Mouse (Mus musculus): ENCODE measurements around the gene Tex14. TPM values are rescaled to one million over a fixed set of nuclear protein-coding genes. Genes with fewer than 3 reads are reported as not detected.

Gene Tex14
- polyA plus RNA-seq, 1 experiment from 2014 or later, result not detected

DNA sequence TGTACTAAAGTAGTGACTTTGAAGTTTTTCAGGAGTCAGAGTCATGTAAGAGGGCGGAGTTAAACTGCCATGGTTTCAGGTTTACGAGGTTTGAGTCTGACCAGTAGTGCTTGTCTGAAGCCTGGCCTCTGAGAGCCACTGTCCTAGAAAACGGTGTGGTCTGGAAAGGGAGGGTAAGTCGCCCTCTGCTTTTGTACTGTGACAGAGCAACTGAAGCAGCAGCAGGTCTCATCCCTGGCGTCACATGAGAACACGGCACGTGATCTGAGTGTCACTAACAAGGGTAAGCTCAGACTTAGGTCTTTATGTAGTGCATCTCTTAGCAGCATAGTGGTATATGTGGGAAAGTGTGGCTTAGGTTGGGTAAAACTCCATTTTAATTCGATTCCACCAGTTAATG lies 137.4 kb downstream of the Tex14 start:
- Histone ChIP-seq H3K9ac (replicated peaks; ENCODE audit: low read depth, low read length) (no peak overlapping the region), H3K36me3 (ENCODE audit: control insufficient read depth, insufficient read depth, low read length) (no peaks in the 10 kb centered on the region), H3K9me3 (ENCODE audit: control insufficient read depth, low read depth, low read length) (no peaks in the 10 kb centered on the region), H3K27ac (ENCODE audit: low read length) (no peak overlapping the region), H3K4me1 (ENCODE audit: control insufficient read depth, insufficient read depth, low read length) (no peaks in the 10 kb centered on the region), H3K4me3 (ENCODE audit: low read depth, low read length) (no peak overlapping the region), H3K4me2 (replicated peaks; ENCODE audit: low read depth, low read length) (no peak overlapping the region), H3K27me3 (ENCODE audit: control insufficient read depth, insufficient read depth, low read length) (no peaks in the 10 kb centered on the region)
- 38% methylated on average over 8 of the region's 8 CpGs for WGBS
- no peak for ATAC-seq (ENCODE audit: insufficient number of reproducible peaks, insufficient read depth, low FRiP score, low read depth)

DNA sequence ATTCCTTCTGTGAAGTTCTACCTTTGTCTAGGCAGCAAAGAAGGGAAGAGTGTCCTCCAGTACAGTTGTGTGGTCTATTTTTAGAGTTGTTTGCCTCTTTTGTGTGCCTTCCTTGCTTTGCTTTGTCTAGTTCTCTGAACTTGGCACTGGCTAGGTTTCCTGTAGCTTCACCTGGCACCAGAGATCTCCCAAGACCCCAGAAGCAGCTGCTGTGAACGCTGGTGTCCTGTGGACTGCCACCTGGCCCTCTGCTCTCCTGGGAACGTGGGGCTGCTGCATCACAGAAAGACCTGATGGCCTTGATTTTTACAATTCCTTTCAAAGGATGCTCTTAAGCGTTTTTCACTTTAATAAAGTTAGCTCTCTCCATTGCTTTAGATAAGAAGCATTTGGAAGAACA lies 138.0 kb downstream of the Tex14 start:
- no peak overlapping the region for H3K4me2 ChIP-seq (replicated peaks; ENCODE audit: low read depth, low read length)
- 54% methylated on average over 3 of the region's 3 CpGs for WGBS
- ATAC-seq (ENCODE audit: insufficient number of reproducible peaks, insufficient read depth, low FRiP score, low read depth), result no peak

DNA sequence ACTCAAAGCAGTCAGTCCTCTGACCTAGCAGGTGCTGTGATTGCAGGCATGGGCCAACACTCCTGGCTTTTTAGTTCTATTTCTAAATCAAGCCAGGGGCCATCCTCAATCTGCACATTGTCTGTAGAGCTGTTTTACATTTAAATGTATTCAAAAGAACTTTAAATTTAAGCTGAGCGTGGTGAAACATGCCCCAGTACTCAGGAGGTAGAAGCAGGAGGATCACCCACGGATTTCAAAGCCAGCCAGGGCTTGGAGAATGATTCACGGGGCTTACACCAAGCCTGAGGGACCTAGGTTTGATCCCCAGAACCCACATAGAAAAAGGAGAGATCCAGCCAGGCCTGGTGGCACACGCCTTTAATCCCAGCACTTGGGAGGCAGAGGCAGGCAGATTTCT lies 148.5 kb downstream of the Tex14 start:
- no peak for ATAC-seq (ENCODE audit: insufficient number of reproducible peaks, insufficient read depth, low FRiP score, low read depth)
- H3K9ac ChIP-seq (replicated peaks; ENCODE audit: low read depth, low read length), result no peak overlapping the region
- WGBS, result 88% methylated on average over 4 of the region's 4 CpGs
- H3K9me3 ChIP-seq (ENCODE audit: control insufficient read depth, low read depth, low read length), result no peaks in the 10 kb centered on the region
- H3K4me1 ChIP-seq (ENCODE audit: control insufficient read depth, insufficient read depth, low read length), result peaks cover 11% of the 10 kb centered on the region; the same call in 1 of the 2 replicates
- H3K27ac ChIP-seq (ENCODE audit: low read length), result no peak overlapping the region
- H3K27me3 ChIP-seq (ENCODE audit: control insufficient read depth, insufficient read depth, low read length), result no peaks in the 10 kb centered on the region
- H3K4me3 ChIP-seq (ENCODE audit: low read depth, low read length), result no peak overlapping the region
- H3K4me2 ChIP-seq (replicated peaks; ENCODE audit: low read depth, low read length), result no peak overlapping the region
- no peaks in the 10 kb centered on the region for H3K36me3 ChIP-seq (ENCODE audit: control insufficient read depth, insufficient read depth, low read length)

More for the DNA sequence above, 138.0 kb downstream of the Tex14 start:
- Histone ChIP-seq H3K4me1 (ENCODE audit: control insufficient read depth, insufficient read depth, low read length) (no peaks in the 10 kb centered on the region), H3K9me3 (ENCODE audit: control insufficient read depth, low read depth, low read length) (no peaks in the 10 kb centered on the region), H3K4me3 (ENCODE audit: low read depth, low read length) (no peak overlapping the region), H3K9ac (replicated peaks; ENCODE audit: low read depth, low read length) (no peak overlapping the region), H3K27me3 (ENCODE audit: control insufficient read depth, insufficient read depth, low read length) (no peaks in the 10 kb centered on the region), H3K36me3 (ENCODE audit: control insufficient read depth, insufficient read depth, low read length) (no peaks in the 10 kb centered on the region), H3K27ac (ENCODE audit: low read length) (no peak overlapping the region)

DNA sequence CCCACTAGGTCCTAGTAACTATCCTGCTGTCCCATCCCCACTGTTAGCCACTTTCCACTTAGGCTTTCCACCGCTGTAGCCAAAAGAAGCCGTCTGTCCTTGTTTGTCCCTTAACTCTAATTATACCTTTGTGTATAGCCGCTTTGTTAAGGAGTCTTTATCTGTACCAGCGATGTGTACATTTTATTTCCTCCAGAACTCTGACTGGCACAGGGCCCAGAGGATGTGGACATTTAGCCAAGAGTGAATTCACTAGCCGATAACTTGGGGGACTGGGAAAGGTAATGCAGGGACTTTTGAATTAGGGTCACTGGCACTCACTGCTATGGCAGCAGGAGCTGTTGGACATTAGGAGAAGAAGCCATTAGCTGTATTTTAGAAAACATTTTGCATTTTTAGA lies 149.5 kb downstream of the Tex14 start:
- H3K4me1 ChIP-seq (ENCODE audit: control insufficient read depth, insufficient read depth, low read length), result peaks cover 11% of the 10 kb centered on the region; the same call in 1 of the 2 replicates
- H3K4me3 ChIP-seq (ENCODE audit: low read depth, low read length), result no peak overlapping the region
- H3K9me3 ChIP-seq (ENCODE audit: control insufficient read depth, low read depth, low read length), result no peaks in the 10 kb centered on the region
- no peaks in the 10 kb centered on the region for H3K36me3 ChIP-seq (ENCODE audit: control insufficient read depth, insufficient read depth, low read length)
- no peak for ATAC-seq (ENCODE audit: insufficient number of reproducible peaks, insufficient read depth, low FRiP score, low read depth)
- no peak overlapping the region for H3K4me2 ChIP-seq (replicated peaks; ENCODE audit: low read depth, low read length)
- H3K27ac ChIP-seq (ENCODE audit: low read length), result no peak overlapping the region
- 33% methylated on average over 5 of the region's 5 CpGs for WGBS
- no peak overlapping the region for H3K9ac ChIP-seq (replicated peaks; ENCODE audit: low read depth, low read length)
- H3K27me3 ChIP-seq (ENCODE audit: control insufficient read depth, insufficient read depth, low read length), result no peaks in the 10 kb centered on the region

DNA sequence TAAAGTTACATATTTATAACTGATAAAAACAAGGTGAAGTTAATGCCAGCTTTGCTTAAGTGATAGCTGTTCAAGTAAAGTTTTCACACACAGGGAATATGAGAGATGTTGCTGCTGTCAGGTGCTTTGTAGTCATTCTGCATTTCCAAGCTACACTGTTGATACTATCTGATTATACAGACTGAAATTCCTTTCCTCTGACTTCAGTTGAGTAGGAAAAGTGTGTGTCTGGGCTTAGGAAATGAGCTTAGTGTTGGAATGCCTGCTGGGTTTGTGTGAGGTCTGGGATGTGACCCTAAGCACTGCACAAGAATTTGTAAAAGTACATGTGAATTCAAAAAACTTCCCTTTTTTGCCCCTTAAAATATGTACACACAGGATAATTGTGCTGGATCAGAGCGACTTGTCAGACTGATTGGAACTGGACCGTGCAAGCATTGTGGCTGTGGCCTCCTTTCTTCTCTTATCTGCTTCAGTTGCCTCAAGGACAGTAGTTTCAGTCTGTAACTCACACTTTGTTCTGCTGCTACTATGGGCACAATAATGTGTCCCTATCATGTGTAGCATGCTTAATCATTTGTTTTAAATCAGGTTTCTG lies 150.3 kb downstream of the Tex14 start:
- ATAC-seq (ENCODE audit: insufficient number of reproducible peaks, insufficient read depth, low FRiP score, low read depth), result no peak
- Histone ChIP-seq H3K4me3 (ENCODE audit: low read depth, low read length) (no peak overlapping the region), H3K27me3 (ENCODE audit: control insufficient read depth, insufficient read depth, low read length) (no peaks in the 10 kb centered on the region), H3K27ac (ENCODE audit: low read length) (no peak overlapping the region), H3K4me1 (ENCODE audit: control insufficient read depth, insufficient read depth, low read length) (peaks cover 11% of the 10 kb centered on the region; the same call in 1 of the 2 replicates), H3K9ac (replicated peaks; ENCODE audit: low read depth, low read length) (no peak overlapping the region), H3K9me3 (ENCODE audit: control insufficient read depth, low read depth, low read length) (no peaks in the 10 kb centered on the region), H3K36me3 (ENCODE audit: control insufficient read depth, insufficient read depth, low read length) (no peaks in the 10 kb centered on the region), H3K4me2 (replicated peaks; ENCODE audit: low read depth, low read length) (no peak overlapping the region)
- 10% methylated on average over 2 of the region's 2 CpGs for WGBS

DNA sequence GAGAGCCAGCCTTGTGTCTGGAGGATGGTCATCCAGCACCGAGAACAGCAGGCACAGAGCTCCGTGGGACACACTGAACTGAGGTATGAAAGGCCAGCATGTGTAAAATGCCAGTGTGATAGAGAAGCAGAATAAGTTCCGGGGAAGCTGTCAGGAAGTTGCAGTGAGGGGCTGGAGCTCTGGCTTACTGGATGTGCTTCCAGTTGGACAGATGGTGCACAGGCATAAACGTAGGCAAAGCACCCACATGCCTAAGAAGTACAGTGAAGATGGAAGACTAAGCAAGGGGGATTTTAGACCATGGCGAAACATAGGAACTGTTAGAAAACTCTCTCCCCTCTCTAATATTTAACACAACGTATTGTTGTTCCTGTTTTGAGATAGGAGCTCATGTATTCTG lies 156.3 kb downstream of the Tex14 start:
- 65% methylated on average over 6 of the region's 6 CpGs for WGBS
- no peak overlapping the region for H3K4me3 ChIP-seq (ENCODE audit: low read depth, low read length)

DNA sequence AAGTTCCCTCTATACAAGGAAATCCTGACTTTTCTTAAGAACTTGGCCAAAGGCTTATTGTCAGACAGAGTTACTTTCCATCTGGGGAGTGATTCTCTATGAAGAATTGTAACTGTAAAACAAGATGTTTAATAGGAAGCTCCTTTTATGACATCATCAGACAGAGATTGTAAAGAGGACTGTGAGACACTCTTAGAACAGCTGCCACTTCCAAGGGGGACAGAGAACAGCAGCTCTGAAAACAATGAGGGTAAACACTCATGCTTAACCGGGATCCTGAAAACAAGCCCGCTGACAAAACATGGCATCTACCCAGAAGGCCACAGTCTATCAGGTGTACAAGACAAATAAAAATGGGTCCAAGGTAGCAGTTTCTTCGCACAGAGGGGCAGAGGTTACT lies 161.6 kb downstream of the Tex14 start, which contains the start of gene Gm11492:
Gene Gm11492 (plus strand): TSS at position 153 of the 400 bp plus-strand sequence.
- 76% methylated on average over 3 of the region's 3 CpGs for WGBS
- ATAC-seq (ENCODE audit: insufficient number of reproducible peaks, insufficient read depth, low FRiP score, low read depth), result no peak

More for the DNA sequence above, 156.3 kb downstream of the Tex14 start:
- Histone ChIP-seq H3K4me2 (replicated peaks; ENCODE audit: low read depth, low read length) (no peak overlapping the region), H3K4me1 (ENCODE audit: control insufficient read depth, insufficient read depth, low read length) (no peaks in the 10 kb centered on the region), H3K27me3 (ENCODE audit: control insufficient read depth, insufficient read depth, low read length) (no peaks in the 10 kb centered on the region), H3K9me3 (ENCODE audit: control insufficient read depth, low read depth, low read length) (no peaks in the 10 kb centered on the region), H3K27ac (ENCODE audit: low read length) (no peak overlapping the region), H3K36me3 (ENCODE audit: control insufficient read depth, insufficient read depth, low read length) (no peaks in the 10 kb centered on the region), H3K9ac (replicated peaks; ENCODE audit: low read depth, low read length) (no peak overlapping the region)
- ATAC-seq (ENCODE audit: insufficient number of reproducible peaks, insufficient read depth, low FRiP score, low read depth), result no peak

DNA sequence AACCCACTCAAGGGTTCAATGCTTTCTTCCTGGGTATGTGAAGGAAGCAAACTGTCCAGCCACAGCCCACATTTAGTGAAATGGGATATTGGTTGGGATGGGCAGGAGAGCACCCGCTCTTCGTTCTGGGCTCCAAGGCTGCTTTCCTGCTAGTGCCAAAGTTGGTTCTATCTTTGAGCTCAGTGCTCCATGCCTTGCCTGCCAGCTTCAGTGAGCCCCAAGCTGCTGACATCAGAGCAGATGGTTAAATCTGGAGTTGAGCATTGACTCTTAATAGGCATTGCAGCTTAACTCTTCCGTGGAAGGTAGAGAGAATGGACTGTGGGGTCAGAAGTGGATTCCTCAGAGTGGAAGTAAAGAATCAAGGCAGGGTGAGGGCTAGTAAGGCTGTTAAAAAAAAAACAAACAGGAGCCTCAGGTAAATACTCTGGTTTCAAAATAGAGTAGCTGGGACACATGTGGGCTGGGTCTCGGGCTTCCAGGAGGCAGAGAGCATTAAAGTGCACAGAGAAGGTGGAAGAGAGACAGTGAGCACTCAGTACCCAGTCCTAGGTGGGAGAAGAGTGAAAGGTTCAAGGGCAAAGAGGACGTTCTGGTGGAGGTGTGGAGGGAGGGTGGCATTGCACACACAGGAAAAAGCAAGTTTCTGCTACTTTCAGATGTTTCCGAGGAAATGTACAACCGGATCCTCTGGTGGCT lies 163.5 kb downstream of the Tex14 start, which contains the start of gene Sept4:
Gene Sept4 (plus strand): TSS at position 649 of the 699 bp plus-strand sequence.
- no peak for ATAC-seq (ENCODE audit: insufficient number of reproducible peaks, insufficient read depth, low FRiP score, low read depth)
- Histone ChIP-seq H3K36me3 (ENCODE audit: control insufficient read depth, insufficient read depth, low read length) (no peaks in the 10 kb centered on the region), H3K27me3 (ENCODE audit: control insufficient read depth, insufficient read depth, low read length) (no peaks in the 10 kb centered on the region), H3K4me1 (ENCODE audit: control insufficient read depth, insufficient read depth, low read length) (no peaks in the 10 kb centered on the region), H3K27ac (ENCODE audit: low read length) (no peak within 1 kb of the TSS), H3K9me3 (ENCODE audit: control insufficient read depth, low read depth, low read length) (no peaks in the 10 kb centered on the region), H3K4me2 (replicated peaks; ENCODE audit: low read depth, low read length) (no peak within 1 kb of the TSS), H3K9ac (replicated peaks; ENCODE audit: low read depth, low read length) (no peak within 1 kb of the TSS), H3K4me3 (ENCODE audit: low read depth, low read length) (no peak within 1 kb of the TSS)
- 79% methylated on average over 7 of the region's 7 CpGs for WGBS

More for the DNA sequence above, 161.6 kb downstream of the Tex14 start, which contains the start of gene Gm11492:
- Histone ChIP-seq H3K4me1 (ENCODE audit: control insufficient read depth, insufficient read depth, low read length) (no peaks in the 10 kb centered on the region), H3K4me3 (ENCODE audit: low read depth, low read length) (no peak within 1 kb of the TSS), H3K36me3 (ENCODE audit: control insufficient read depth, insufficient read depth, low read length) (no peaks in the 10 kb centered on the region), H3K4me2 (replicated peaks; ENCODE audit: low read depth, low read length) (no peak within 1 kb of the TSS), H3K27ac (ENCODE audit: low read length) (no peak within 1 kb of the TSS), H3K9me3 (ENCODE audit: control insufficient read depth, low read depth, low read length) (no peaks in the 10 kb centered on the region), H3K9ac (replicated peaks; ENCODE audit: low read depth, low read length) (no peak within 1 kb of the TSS), H3K27me3 (ENCODE audit: control insufficient read depth, insufficient read depth, low read length) (no peaks in the 10 kb centered on the region)
